Mouse (Mus musculus): ENCODE results near the gene Mup19. TPM values are rescaled to one million over a fixed set of nuclear protein-coding genes. Genes with fewer than 3 reads are reported as not detected.
"Not testable (repeated sequence)": the region's sequence is repeated elsewhere in the genome, so short reads cannot be mapped to it uniquely, and the experiment has no call there.

Mup19 gene
- polyA plus RNA-seq (2015; fragmentation: Nextera tagmentation; extraction: Ambion mirVana): not detected in 2 replicates

GRCm38 (mm10) chr4:61782169-61782568 is at the start of gene Mup19:
Mup19 (minus strand) TSS chr4:61782269.
- not testable (repeated sequence) for H3K4me2 ChIP-seq (ENCODE audit: low read length); H3K4me3 ChIP-seq (replicated peaks; ENCODE audit: low read depth, low read length); H3K9ac ChIP-seq (ENCODE audit: low read depth, low read length); DNase-seq (ENCODE audit: low spot score); H3K9me3 ChIP-seq (replicated peaks; ENCODE audit: low read length); H3K36me3 ChIP-seq (ENCODE audit: insufficient read depth, low read length); ATAC-seq (replicated peaks; ENCODE audit: low FRiP score, low read depth); H3K27me3 ChIP-seq (ENCODE audit: insufficient read depth, low read length); H3K4me1 ChIP-seq (replicated peaks; ENCODE audit: insufficient read depth, low read length); H3K27ac ChIP-seq
- WGBS: 100% methylated on average over 1 of the region's 5 CpGs

- no peak for TF ChIP-seq CTCF (IDR thresholded peaks at IDR 0.05; ENCODE audit: low read depth)
- Histone ChIP-seq H3K4me3 (replicated peaks; ENCODE audit: low read depth, low read length) (no peak overlapping the region), H3K4me1 (replicated peaks; ENCODE audit: insufficient read depth, low read length) (no peaks in the 10 kb centered on the region), H3K4me2 (ENCODE audit: low read length) (no peak overlapping the region), H3K36me3 (ENCODE audit: insufficient read depth, low read length) (no peaks in the 10 kb centered on the region), H3K9me3 (replicated peaks; ENCODE audit: low read length) (no peaks in the 10 kb centered on the region), H3K27me3 (ENCODE audit: insufficient read depth, low read length) (no peaks in the 10 kb centered on the region), H3K9ac (ENCODE audit: low read depth, low read length) (no peak overlapping the region), H3K27ac (no peak overlapping the region)
- DNase-seq (ENCODE audit: low spot score) (no peak), ATAC-seq (replicated peaks; ENCODE audit: low FRiP score, low read depth) (no peak)
- WGBS: 70% methylated on average over 4 of the region's 4 CpGs
Observed at GRCm38 (mm10) chr4:61829211-61829610, 47.1 kb upstream of the Mup19 start.

- H3K27ac ChIP-seq: no peak overlapping the region
- H3K4me2 ChIP-seq (ENCODE audit: low read length): no peak overlapping the region
- no peak overlapping the region for H3K9ac ChIP-seq (ENCODE audit: low read depth, low read length)
- H3K9me3 ChIP-seq (replicated peaks; ENCODE audit: low read length): no peaks in the 10 kb centered on the region
- H3K4me3 ChIP-seq (replicated peaks; ENCODE audit: low read depth, low read length): no peak overlapping the region
- WGBS: 91% methylated on average over 15 of the region's 15 CpGs
- H3K36me3 ChIP-seq (ENCODE audit: insufficient read depth, low read length): no peaks in the 10 kb centered on the region
- H3K27me3 ChIP-seq (ENCODE audit: insufficient read depth, low read length): no peaks in the 10 kb centered on the region
- DNase-seq (ENCODE audit: low spot score): no peak
- no peak for TF ChIP-seq CTCF (IDR thresholded peaks at IDR 0.05; ENCODE audit: low read depth)
- ATAC-seq (replicated peaks; ENCODE audit: low FRiP score, low read depth): no peak; the same call in 1 of the 2 replicates
- no peaks in the 10 kb centered on the region for H3K4me1 ChIP-seq (replicated peaks; ENCODE audit: insufficient read depth, low read length)
Observed at GRCm38 (mm10) chr4:61823185-61823584, 41.1 kb upstream of the Mup19 start.

- H3K4me3 ChIP-seq (replicated peaks; ENCODE audit: low read depth, low read length); DNase-seq (ENCODE audit: low spot score); H3K27me3 ChIP-seq (ENCODE audit: insufficient read depth, low read length); H3K4me1 ChIP-seq (replicated peaks; ENCODE audit: insufficient read depth, low read length); H3K9ac ChIP-seq (ENCODE audit: low read depth, low read length); H3K4me2 ChIP-seq (ENCODE audit: low read length); H3K27ac ChIP-seq; ATAC-seq (replicated peaks; ENCODE audit: low FRiP score, low read depth); H3K36me3 ChIP-seq (ENCODE audit: insufficient read depth, low read length); H3K9me3 ChIP-seq (replicated peaks; ENCODE audit: low read length): not testable (repeated sequence)
- 84% methylated on average over 9 of the region's 9 CpGs for WGBS
Observed at GRCm38 (mm10) chr4:61822541-61822940, 40.5 kb upstream of the Mup19 start.

GRCm38 (mm10) chr4:61815602-61816001 is 33.5 kb upstream of the Mup19 start:
- Histone ChIP-seq H3K36me3 (ENCODE audit: insufficient read depth, low read length) (no peaks in the 10 kb centered on the region), H3K4me2 (ENCODE audit: low read length) (no peak overlapping the region), H3K9me3 (replicated peaks; ENCODE audit: low read length) (no peaks in the 10 kb centered on the region), H3K4me3 (replicated peaks; ENCODE audit: low read depth, low read length) (no peak overlapping the region), H3K9ac (ENCODE audit: low read depth, low read length) (no peak overlapping the region), H3K27me3 (ENCODE audit: insufficient read depth, low read length) (no peaks in the 10 kb centered on the region), H3K27ac (no peak overlapping the region), H3K4me1 (replicated peaks; ENCODE audit: insufficient read depth, low read length) (no peaks in the 10 kb centered on the region)
- DNase-seq (ENCODE audit: low spot score) (no peak), ATAC-seq (replicated peaks; ENCODE audit: low FRiP score, low read depth) (no peak)
- WGBS: 60% methylated on average over 2 of the region's 2 CpGs
- no peak for TF ChIP-seq CTCF (IDR thresholded peaks at IDR 0.05; ENCODE audit: low read depth)

DNA sequence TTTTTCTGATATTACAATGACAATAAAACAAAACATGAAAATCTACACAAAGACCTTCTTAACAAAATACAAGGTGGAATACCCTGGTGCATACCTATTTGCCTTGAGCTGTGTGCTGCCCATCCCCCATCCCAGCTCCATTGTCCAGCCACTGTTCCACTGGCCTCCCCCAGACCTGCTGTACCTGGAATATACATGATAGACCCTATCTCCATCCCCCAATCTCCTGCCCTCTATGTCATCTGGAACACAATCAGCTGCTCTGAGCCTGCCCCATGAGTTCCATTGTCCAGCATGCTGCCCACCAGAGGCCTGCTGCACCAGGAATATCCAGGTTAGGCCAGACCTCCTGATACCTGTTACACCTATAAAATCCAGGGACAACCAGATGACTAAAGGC is 31.4 kb upstream of the Mup19 start:
- Histone ChIP-seq H3K9ac (ENCODE audit: low read depth, low read length) (no peak overlapping the region), H3K9me3 (replicated peaks; ENCODE audit: low read length) (no peaks in the 10 kb centered on the region), H3K4me3 (replicated peaks; ENCODE audit: low read depth, low read length) (no peak overlapping the region), H3K27ac (no peak overlapping the region), H3K27me3 (ENCODE audit: insufficient read depth, low read length) (no peaks in the 10 kb centered on the region), H3K4me2 (ENCODE audit: low read length) (no peak overlapping the region), H3K4me1 (replicated peaks; ENCODE audit: insufficient read depth, low read length) (no peaks in the 10 kb centered on the region), H3K36me3 (ENCODE audit: insufficient read depth, low read length) (no peaks in the 10 kb centered on the region)
- DNase-seq (ENCODE audit: low spot score) (no peak), ATAC-seq (replicated peaks; ENCODE audit: low FRiP score, low read depth) (no peak)
- TF ChIP-seq CTCF (IDR thresholded peaks at IDR 0.05; ENCODE audit: low read depth): no peak

- H3K9me3 ChIP-seq (replicated peaks; ENCODE audit: low read length); H3K4me1 ChIP-seq (replicated peaks; ENCODE audit: insufficient read depth, low read length); H3K9ac ChIP-seq (ENCODE audit: low read depth, low read length); H3K4me3 ChIP-seq (replicated peaks; ENCODE audit: low read depth, low read length); ATAC-seq (replicated peaks; ENCODE audit: low FRiP score, low read depth); H3K27ac ChIP-seq; H3K36me3 ChIP-seq (ENCODE audit: insufficient read depth, low read length); H3K27me3 ChIP-seq (ENCODE audit: insufficient read depth, low read length); H3K4me2 ChIP-seq (ENCODE audit: low read length): not testable (repeated sequence)
- TF ChIP-seq CTCF (IDR thresholded peaks at IDR 0.05; ENCODE audit: low read depth): peak; percentile 84
- DNase-seq (ENCODE audit: low spot score): peak; percentile 35
- WGBS: 18% methylated on average over 2 of the region's 2 CpGs
Observed at GRCm38 (mm10) chr4:61811193-61811592, 29.1 kb upstream of the Mup19 start.

DNA sequence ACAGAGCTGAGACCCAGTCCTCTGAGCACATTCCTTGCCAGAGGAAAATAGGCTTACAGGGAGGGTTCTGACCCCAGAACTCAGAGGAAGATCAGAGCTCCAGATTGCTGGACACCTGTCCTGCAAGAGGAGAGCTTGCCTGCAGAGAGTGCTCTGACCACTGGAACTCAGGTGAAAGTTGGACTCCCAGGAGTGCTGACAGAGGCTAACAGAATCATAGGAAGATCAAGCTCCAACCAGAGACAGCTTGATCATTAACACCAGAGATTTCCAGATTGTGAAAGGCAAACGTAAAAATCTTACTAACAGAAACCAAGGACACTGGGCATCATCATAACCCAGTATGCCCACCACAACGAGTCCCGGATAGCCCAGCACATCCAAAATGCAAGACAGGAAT is 26.9 kb upstream of the Mup19 start:
- ATAC-seq (replicated peaks; ENCODE audit: low FRiP score, low read depth); H3K27me3 ChIP-seq (ENCODE audit: insufficient read depth, low read length); H3K9ac ChIP-seq (ENCODE audit: low read depth, low read length); H3K4me3 ChIP-seq (replicated peaks; ENCODE audit: low read depth, low read length); H3K9me3 ChIP-seq (replicated peaks; ENCODE audit: low read length); DNase-seq (ENCODE audit: low spot score); H3K4me2 ChIP-seq (ENCODE audit: low read length); H3K27ac ChIP-seq; H3K4me1 ChIP-seq (replicated peaks; ENCODE audit: insufficient read depth, low read length); H3K36me3 ChIP-seq (ENCODE audit: insufficient read depth, low read length): not testable (repeated sequence)
- 82% methylated on average over 3 of the region's 3 CpGs for WGBS

DNA sequence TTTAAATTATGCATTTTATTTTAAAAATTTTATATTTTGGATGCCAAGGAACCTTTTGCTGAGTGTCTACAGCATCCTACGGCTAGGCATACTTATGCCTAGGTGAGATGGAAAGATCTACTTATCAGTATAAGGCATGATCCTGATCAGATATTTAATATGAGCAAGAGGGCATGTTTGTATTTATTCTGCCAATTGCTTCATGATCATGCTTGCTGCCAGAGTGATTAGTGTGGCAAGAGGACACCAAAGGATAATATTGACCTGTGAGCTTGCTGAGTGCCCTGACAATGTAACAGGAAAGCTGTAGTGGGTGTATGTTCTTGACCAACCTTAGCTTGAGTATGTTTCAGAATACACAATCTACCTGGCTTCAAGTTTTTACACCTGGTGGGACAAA is 7.6 kb upstream of the Mup19 start:
- not testable (repeated sequence) for H3K4me2 ChIP-seq (ENCODE audit: low read length); H3K36me3 ChIP-seq (ENCODE audit: insufficient read depth, low read length); ATAC-seq (replicated peaks; ENCODE audit: low FRiP score, low read depth); H3K27me3 ChIP-seq (ENCODE audit: insufficient read depth, low read length); H3K4me1 ChIP-seq (replicated peaks; ENCODE audit: insufficient read depth, low read length); H3K4me3 ChIP-seq (replicated peaks; ENCODE audit: low read depth, low read length); DNase-seq (ENCODE audit: low spot score); H3K27ac ChIP-seq; H3K9me3 ChIP-seq (replicated peaks; ENCODE audit: low read length); H3K9ac ChIP-seq (ENCODE audit: low read depth, low read length)
- WGBS: 81% methylated on average over 1 of the region's 1 CpGs

- H3K4me2 ChIP-seq (ENCODE audit: low read length); H3K4me3 ChIP-seq (replicated peaks; ENCODE audit: low read depth, low read length); H3K9ac ChIP-seq (ENCODE audit: low read depth, low read length); ATAC-seq (replicated peaks; ENCODE audit: low FRiP score, low read depth); H3K9me3 ChIP-seq (replicated peaks; ENCODE audit: low read length); H3K27ac ChIP-seq; H3K27me3 ChIP-seq (ENCODE audit: insufficient read depth, low read length); H3K36me3 ChIP-seq (ENCODE audit: insufficient read depth, low read length); DNase-seq (ENCODE audit: low spot score); H3K4me1 ChIP-seq (replicated peaks; ENCODE audit: insufficient read depth, low read length): not testable (repeated sequence)
- WGBS: 88% methylated on average over 1 of the region's 1 CpGs
Observed at GRCm38 (mm10) chr4:61784231-61784630, 2.2 kb upstream of the Mup19 start.
